ENCODE assay signal across 24 mouse cellular contexts in the genomic region with DNA sequence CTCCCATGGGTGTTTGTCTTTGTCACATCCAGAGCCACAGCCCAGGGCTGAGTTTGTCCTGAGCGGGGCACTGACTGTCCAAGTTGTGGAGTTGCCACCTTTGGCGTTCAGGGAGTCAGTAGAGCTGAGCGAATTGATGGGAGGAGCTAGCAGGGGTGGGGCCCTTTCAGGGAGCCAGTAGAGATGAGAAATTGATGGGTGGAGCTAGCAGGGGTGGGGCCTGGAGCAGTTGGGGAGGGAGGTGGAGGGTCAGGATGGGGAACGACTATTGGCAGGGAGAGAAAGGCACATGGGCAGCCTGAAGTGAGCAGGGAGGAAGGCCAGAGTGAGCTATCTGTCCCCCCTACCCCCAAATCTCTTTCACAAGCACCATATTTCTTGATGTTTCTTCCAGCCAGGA.
A peak's percentile ranks its signal among the peaks of the same experiment; 100 is the strongest.
DNase-seq lines count a peak whose midpoint lies in the region; ATAC-seq lines count a peak whose summit lies in the region.
"Had no signal": no experiment of that assay in that cellular context is flagged by ENCODE, and none has a peak within 500 bp of the region (broad histone marks: within the 10 kb centered on the region; RNA-seq: fewer than 3 reads in every experiment).

No protein-coding gene starts in this region.

- no peak overlapping the region for H3K9ac ChIP-seq in neural tube, embryonic 11.5 days (ENCODE audit: low read length)
- H3K9ac ChIP-seq in neural tube, embryonic 15.5 days (replicated peaks): no peak overlapping the region

- H3K4me1 ChIP-seq in neural tube, embryonic 11.5 days (ENCODE audit: control insufficient read depth, insufficient read depth, low read length): no peaks in the 10 kb centered on the region
- peaks cover 19% of the 10 kb centered on the region for H3K4me1 ChIP-seq in neural tube, embryonic 15.5 days

- peak; percentile 12 for DNase-seq in neural tube, embryonic 11.5 days (ENCODE audit: low spot score)
- DNase-seq in A20 (ENCODE audit: low read depth, low spot score): peak; percentile 14
- DNase-seq in R1 (ENCODE audit: low read depth, low spot score): peak; percentile 61
- DNase-seq in ZHBTc4 (ENCODE audit: low read depth, low spot score): peak; percentile 64
- DNase-seq in spleen, adult 12 weeks (ENCODE audit: low spot score): no peak
- no peak for DNase-seq in frontal cortex, postnatal 14 days (ENCODE audit: low spot score in 2 of 2)
- no peak for DNase-seq in left cerebral cortex, postnatal 25 days (ENCODE audit: low spot score in 2 of 2)
- DNase-seq: adrenal gland, adult 2 months; adrenal gland, adult 8-10 months; adrenal gland, postnatal 10 days; adrenal gland, postnatal 14 days; adrenal gland, postnatal 25 days; adrenal gland, postnatal 36 days; B cell, adult 2 months; cerebellum, adult 11 months; cerebellum, adult 11-12 months; cerebellum, adult 18-20 months; cerebellum, adult 2 months; cerebellum, adult 8-10 months had no signal

- H3K27me3 ChIP-seq in neural tube, embryonic 11.5 days (ENCODE audit: control insufficient read depth, insufficient read depth, low read length): no peaks in the 10 kb centered on the region
- peaks cover 3% of the 10 kb centered on the region; the same call in 1 of the 2 replicates for H3K27me3 ChIP-seq in neural tube, embryonic 15.5 days (replicated peaks)

- H3K9me3 ChIP-seq in neural tube, embryonic 11.5 days (ENCODE audit: control insufficient read depth, low read length): no peaks in the 10 kb centered on the region
- H3K9me3 ChIP-seq in neural tube, embryonic 15.5 days (replicated peaks): no peaks in the 10 kb centered on the region
- H3K9me3 ChIP-seq: G1E had no signal

- H3K4me3 ChIP-seq in neural tube, embryonic 11.5 days (ENCODE audit: low read depth, low read length): no peak overlapping the region
- no peak overlapping the region for H3K4me3 ChIP-seq in neural tube, embryonic 15.5 days (replicated peaks)

- H3K27ac ChIP-seq in neural tube, embryonic 11.5 days (ENCODE audit: low read depth, low read length): no peak overlapping the region
- no peak overlapping the region for H3K27ac ChIP-seq in neural tube, embryonic 15.5 days (replicated peaks)

- no peak overlapping the region for H3K4me2 ChIP-seq in neural tube, embryonic 11.5 days (ENCODE audit: low read depth)
- no peak overlapping the region for H3K4me2 ChIP-seq in neural tube, embryonic 15.5 days

- intact Hi-C loops in left cerebral cortex, postnatal 25 days (cut with DNase I): no loop called here

- no peaks in the 10 kb centered on the region for H3K36me3 ChIP-seq in neural tube, embryonic 11.5 days (ENCODE audit: control insufficient read depth, insufficient read depth, low read length)
- no peaks in the 10 kb centered on the region for H3K36me3 ChIP-seq in neural tube, embryonic 15.5 days
- H3K36me3 ChIP-seq: G1E had no signal

- WGBS in neural tube, embryonic 11.5 days: 56% methylated on average over 4 of the region's 4 CpGs
- 60% methylated on average over 4 of the region's 4 CpGs for WGBS in neural tube, embryonic 15.5 days

- ATAC-seq in neural tube, embryonic 11.5 days (ENCODE audit: insufficient read depth, low FRiP score, low TSS enrichment): no peak
- ATAC-seq in neural tube, embryonic 15.5 days (ENCODE audit: low FRiP score): no peak
- ATAC-seq: activated CD4-positive, CD25-positive, alpha-beta regulatory T cell, adult 4 months; CD4-positive, CD25-positive, alpha-beta regulatory T cell, adult 4 months; Patski had no signal

Comparison
In these comparisons a context has a peak if more than half of its experiments do, and no peak if none do; other contexts are left out.
1. DNase-seq: peak in neural tube, embryonic 11.5 days (single experiment), A20 (single experiment), R1 (single experiment) and ZHBTc4 (single experiment); none in spleen, adult 12 weeks (single experiment), frontal cortex, postnatal 14 days (0 of 2) and left cerebral cortex, postnatal 25 days (0 of 2).